Mouse (Mus musculus) E14TG2a.4 (cell line): Measurements from ENCODE around the gene Grb7.

Experiments used
- CTCF ChIP-seq: conservative IDR thresholded peaks from 2 replicates; pipeline ENCODE4 v1.5.1; 2014; ENCODE audit warnings: low read length
- NANOG ChIP-seq: IDR thresholded peaks from 2 replicates; pipeline ENCODE4 v1.6.1; 2014; ENCODE audit warnings: borderline replicate concordance, low read length, mixed read lengths

- TF ChIP-seq CTCF (no peak), NANOG (no peak)
Observed at GRCm38 (mm10) chr11:98487526-98488040, 41.4 kb downstream of the Grb7 start.
